Mouse (Mus musculus): Measurements from ENCODE around the gene Slc2a5. TPM values are rescaled to one million over a fixed set of nuclear protein-coding genes. Genes with fewer than 3 reads are reported as not detected.

Gene Slc2a5
- polyA plus RNA-seq, 1 experiment from 2014 or later, result 26.9 TPM

DNA sequence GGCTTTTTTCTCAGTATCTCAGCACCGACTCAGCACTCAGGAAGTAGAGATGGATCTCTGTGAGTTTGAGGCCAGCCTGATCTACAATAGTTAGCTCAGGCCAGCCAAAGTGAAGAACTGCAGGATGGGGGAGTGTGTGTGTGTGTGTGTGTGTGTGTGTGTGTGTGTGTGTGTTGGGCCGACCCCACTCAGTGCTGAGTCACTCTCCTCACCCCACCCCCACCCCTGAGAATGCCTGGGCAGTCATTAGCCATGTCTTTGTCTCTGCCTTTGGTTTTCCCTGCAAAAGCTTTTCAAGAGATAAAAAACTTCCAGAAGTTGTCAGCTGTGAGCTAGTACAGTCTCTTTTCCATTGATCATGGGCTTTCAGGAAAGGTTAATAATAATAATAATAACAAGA lies 11.6 kb downstream of the Slc2a5 start:
- WGBS, result 28% methylated on average over 2 of the region's 2 CpGs
- H3K27ac ChIP-seq (ENCODE audit: low read depth, low read length), result no peak overlapping the region; the same call in 1 of the 2 replicates
- no peak overlapping the region for H3K9ac ChIP-seq (ENCODE audit: low read depth, low read length)
- H3K9me3 ChIP-seq (ENCODE audit: control insufficient read depth), result no peaks in the 10 kb centered on the region
- H3K4me2 ChIP-seq (replicated peaks; ENCODE audit: low read depth), result no peak overlapping the region
- TF ChIP-seq CTCF (IDR thresholded peaks at IDR 0.05; ENCODE audit: low read depth), result no peak
- H3K4me3 ChIP-seq (ENCODE audit: low read depth, low read length), result no peak overlapping the region
- no peaks in the 10 kb centered on the region for H3K27me3 ChIP-seq (replicated peaks; ENCODE audit: control insufficient read depth, insufficient read depth, low read length)
- no peaks in the 10 kb centered on the region for H3K4me1 ChIP-seq (replicated peaks; ENCODE audit: control insufficient read depth, insufficient read depth, low read length)
- H3K36me3 ChIP-seq (ENCODE audit: control insufficient read depth, insufficient read depth), result no peaks in the 10 kb centered on the region
- ATAC-seq, result no peak

DNA sequence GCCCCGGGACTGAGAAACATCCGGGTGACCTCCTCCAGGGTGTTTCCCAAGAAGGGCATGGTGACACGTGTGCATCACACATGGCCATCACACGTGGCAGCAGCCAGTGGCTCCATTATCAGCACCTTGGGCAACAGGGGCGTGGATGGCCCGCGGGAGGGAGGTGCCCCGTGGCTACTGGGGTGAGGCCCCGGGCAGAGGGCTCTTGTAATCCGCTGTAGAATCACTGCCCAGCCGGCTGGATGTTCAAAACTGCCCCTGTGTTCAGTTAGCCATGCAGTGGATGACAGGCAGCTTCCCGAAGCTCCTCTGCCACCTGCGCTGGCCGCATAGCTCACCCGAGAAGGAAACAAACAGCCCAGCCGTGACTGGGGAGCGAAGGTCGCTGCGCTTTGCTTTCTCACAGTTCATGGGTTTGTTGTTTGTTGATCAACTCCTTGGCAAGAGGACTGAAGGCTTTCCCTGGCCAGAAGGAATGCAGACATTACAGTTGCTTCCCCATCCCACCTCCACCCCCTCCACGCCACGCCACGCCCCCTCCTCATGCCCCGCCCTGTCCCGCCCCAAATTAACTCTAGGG lies 13.7 kb downstream of the Slc2a5 start:
- peak overlapping the region; percentile 66 for H3K27ac ChIP-seq (ENCODE audit: low read depth, low read length)
- peak overlapping the region; percentile 59 for H3K4me2 ChIP-seq (replicated peaks; ENCODE audit: low read depth)
- H3K9me3 ChIP-seq (ENCODE audit: control insufficient read depth), result no peaks in the 10 kb centered on the region
- H3K27me3 ChIP-seq (replicated peaks; ENCODE audit: control insufficient read depth, insufficient read depth, low read length), result no peaks in the 10 kb centered on the region
- no peak overlapping the region for H3K9ac ChIP-seq (ENCODE audit: low read depth, low read length)
- H3K4me1 ChIP-seq (replicated peaks; ENCODE audit: control insufficient read depth, insufficient read depth, low read length), result no peaks in the 10 kb centered on the region
- no peaks in the 10 kb centered on the region for H3K36me3 ChIP-seq (ENCODE audit: control insufficient read depth, insufficient read depth)
- H3K4me3 ChIP-seq (ENCODE audit: low read depth, low read length), result peak overlapping the region; percentile 17
- WGBS, result 13% methylated on average over 24 of the region's 24 CpGs
- no peak for TF ChIP-seq CTCF (IDR thresholded peaks at IDR 0.05; ENCODE audit: low read depth)
- peak; percentile 86 for ATAC-seq

DNA sequence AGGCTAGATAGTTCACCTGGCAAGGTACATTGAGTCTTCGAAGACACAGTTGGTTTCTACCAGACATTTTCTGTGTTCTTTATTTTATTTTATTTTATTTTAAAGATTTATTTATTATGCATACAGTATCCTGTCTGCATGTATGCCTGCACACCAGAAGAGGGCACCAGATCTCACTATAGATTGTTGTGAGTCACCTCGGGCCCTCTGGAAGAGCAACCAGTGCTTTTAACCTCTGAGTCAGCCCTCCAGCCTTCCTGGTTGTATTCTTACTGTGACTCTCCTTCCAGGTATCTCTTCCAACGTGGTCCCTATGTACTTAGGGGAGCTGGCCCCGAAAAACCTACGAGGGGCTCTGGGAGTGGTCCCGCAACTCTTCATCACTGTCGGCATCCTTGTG lies 16.2 kb downstream of the Slc2a5 start:
- Histone ChIP-seq H3K4me3 (ENCODE audit: low read depth, low read length) (no peak overlapping the region), H3K4me1 (replicated peaks; ENCODE audit: control insufficient read depth, insufficient read depth, low read length) (peaks cover 4% of the 10 kb centered on the region; the same call in 1 of the 2 replicates), H3K27me3 (replicated peaks; ENCODE audit: control insufficient read depth, insufficient read depth, low read length) (no peaks in the 10 kb centered on the region), H3K4me2 (replicated peaks; ENCODE audit: low read depth) (no peak overlapping the region), H3K9ac (ENCODE audit: low read depth, low read length) (no peak overlapping the region), H3K36me3 (ENCODE audit: control insufficient read depth, insufficient read depth) (no peaks in the 10 kb centered on the region), H3K27ac (ENCODE audit: low read depth, low read length) (no peak overlapping the region), H3K9me3 (ENCODE audit: control insufficient read depth) (no peaks in the 10 kb centered on the region)
- 73% methylated on average over 7 of the region's 7 CpGs for WGBS
- no peak for ATAC-seq
- TF ChIP-seq CTCF (IDR thresholded peaks at IDR 0.05; ENCODE audit: low read depth), result peak; percentile 26; the same call in 1 of the 2 replicates

DNA sequence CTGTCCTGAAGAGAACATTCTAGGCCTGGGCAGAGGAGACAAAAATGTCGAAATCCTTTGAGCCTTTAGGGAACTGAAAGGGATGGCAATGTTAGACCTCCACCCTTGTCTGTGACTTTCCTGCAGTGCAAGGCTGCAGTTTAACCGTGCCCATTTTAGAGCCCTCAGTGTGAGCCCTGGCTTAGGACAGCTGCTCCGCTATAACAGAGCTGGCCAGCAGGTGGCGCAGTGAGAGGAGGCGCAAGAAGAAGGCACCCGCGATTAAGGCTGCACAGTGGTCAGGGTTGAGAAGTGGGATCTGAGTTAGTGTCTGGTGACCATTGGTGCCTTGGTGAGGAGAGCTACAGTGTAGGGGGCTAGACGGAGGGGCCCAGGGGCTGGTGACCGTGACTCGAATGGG lies 17.6 kb downstream of the Slc2a5 start:
- 11% methylated on average over 10 of the region's 10 CpGs for WGBS
- no peak for ATAC-seq
- no peak overlapping the region for H3K4me2 ChIP-seq (replicated peaks; ENCODE audit: low read depth)

DNA sequence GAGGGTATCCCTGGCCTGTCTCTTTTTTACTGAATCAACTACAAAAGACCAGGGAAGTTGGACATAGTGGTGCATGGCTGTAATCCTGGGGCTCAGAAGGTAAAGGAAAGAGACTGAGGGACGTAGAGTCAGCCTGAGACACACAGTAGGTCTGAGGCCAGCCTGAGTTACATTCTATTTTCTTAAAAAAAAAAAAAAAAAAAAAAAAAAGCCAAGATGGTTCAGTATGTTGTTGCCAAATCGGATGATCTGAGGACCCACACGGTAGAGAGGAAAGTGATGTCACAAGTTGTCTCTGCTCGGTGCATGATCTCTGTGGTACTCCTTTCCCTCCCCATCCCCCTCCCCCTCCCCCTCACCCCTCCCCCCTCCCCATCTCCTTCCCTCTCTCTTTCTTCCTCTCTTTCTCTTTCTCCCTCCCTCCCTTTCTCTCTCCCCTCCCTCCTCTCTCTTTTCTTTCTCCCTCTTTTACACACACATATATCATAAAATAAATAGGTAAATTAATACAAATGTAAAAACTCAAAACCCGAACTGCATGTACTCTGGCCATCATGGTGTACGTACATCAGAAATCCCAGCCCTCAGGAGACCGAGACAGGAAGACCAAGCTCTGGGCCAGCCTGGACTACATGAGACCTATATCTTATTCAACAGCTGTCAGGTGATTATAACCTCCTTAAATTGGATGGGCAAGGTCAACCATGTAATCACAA lies 18.4 kb downstream of the Slc2a5 start:
- no peak for TF ChIP-seq CTCF (IDR thresholded peaks at IDR 0.05; ENCODE audit: low read depth)

More for the DNA sequence above, 17.6 kb downstream of the Slc2a5 start:
- no peaks in the 10 kb centered on the region for H3K9me3 ChIP-seq (ENCODE audit: control insufficient read depth)
- no peaks in the 10 kb centered on the region for H3K27me3 ChIP-seq (replicated peaks; ENCODE audit: control insufficient read depth, insufficient read depth, low read length)
- H3K4me1 ChIP-seq (replicated peaks; ENCODE audit: control insufficient read depth, insufficient read depth, low read length), result peaks cover 4% of the 10 kb centered on the region; the same call in 1 of the 2 replicates
- H3K36me3 ChIP-seq (ENCODE audit: control insufficient read depth, insufficient read depth), result no peaks in the 10 kb centered on the region
- TF ChIP-seq CTCF (IDR thresholded peaks at IDR 0.05; ENCODE audit: low read depth), result peak; percentile 98
- no peak overlapping the region for H3K9ac ChIP-seq (ENCODE audit: low read depth, low read length)
- no peak overlapping the region for H3K27ac ChIP-seq (ENCODE audit: low read depth, low read length)
- no peak overlapping the region for H3K4me3 ChIP-seq (ENCODE audit: low read depth, low read length)

DNA sequence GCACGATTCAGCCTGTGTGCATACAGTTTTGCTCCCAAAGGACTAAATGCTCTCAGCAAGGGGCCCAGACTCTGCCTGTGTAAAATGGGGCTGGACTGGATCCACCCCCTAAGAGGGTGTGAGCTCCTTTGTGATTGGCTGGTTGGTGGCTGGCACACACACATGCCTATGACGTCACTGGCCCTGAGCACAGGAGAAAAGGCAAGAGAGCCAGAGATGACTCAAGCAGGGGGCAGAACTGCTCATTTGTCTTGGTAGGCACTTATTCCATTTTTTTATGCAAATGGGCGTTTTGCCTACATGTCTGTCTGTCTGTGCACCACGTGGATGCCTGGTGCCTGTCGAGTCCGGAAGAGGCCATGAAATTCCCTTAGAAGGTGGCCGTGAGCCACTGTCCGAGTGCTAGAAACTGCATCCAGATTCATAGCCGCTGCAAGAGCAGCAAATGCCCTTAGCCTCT lies 19.0 kb downstream of the Slc2a5 start:
- WGBS, result 17% methylated on average over 9 of the region's 9 CpGs
- TF ChIP-seq CTCF (IDR thresholded peaks at IDR 0.05; ENCODE audit: low read depth), result peak; percentile 17; the same call in 1 of the 2 replicates
- H3K4me2 ChIP-seq (replicated peaks; ENCODE audit: low read depth), result peak overlapping the region; percentile 47
- H3K4me3 ChIP-seq (ENCODE audit: low read depth, low read length), result no peak overlapping the region
- ATAC-seq, result peak; percentile 77
- no peaks in the 10 kb centered on the region for H3K27me3 ChIP-seq (replicated peaks; ENCODE audit: control insufficient read depth, insufficient read depth, low read length)
- no peak overlapping the region for H3K9ac ChIP-seq (ENCODE audit: low read depth, low read length)
- H3K9me3 ChIP-seq (ENCODE audit: control insufficient read depth), result no peaks in the 10 kb centered on the region
- no peak overlapping the region for H3K27ac ChIP-seq (ENCODE audit: low read depth, low read length)
- H3K36me3 ChIP-seq (ENCODE audit: control insufficient read depth, insufficient read depth), result no peaks in the 10 kb centered on the region
- peaks cover 4% of the 10 kb centered on the region; the same call in 1 of the 2 replicates for H3K4me1 ChIP-seq (replicated peaks; ENCODE audit: control insufficient read depth, insufficient read depth, low read length)

More for the DNA sequence above, 18.4 kb downstream of the Slc2a5 start:
- ATAC-seq, result no peak
- WGBS, result 81% methylated on average over 7 of the region's 7 CpGs
- no peaks in the 10 kb centered on the region for H3K36me3 ChIP-seq (ENCODE audit: control insufficient read depth, insufficient read depth)
- no peak overlapping the region for H3K4me3 ChIP-seq (ENCODE audit: low read depth, low read length)
- H3K4me1 ChIP-seq (replicated peaks; ENCODE audit: control insufficient read depth, insufficient read depth, low read length), result peaks cover 4% of the 10 kb centered on the region; the same call in 1 of the 2 replicates
- 0 out of 2 replicates have a peak overlapping the region, but pooled peaks have one; percentile 47 for H3K4me2 ChIP-seq (replicated peaks; ENCODE audit: low read depth)
- H3K9me3 ChIP-seq (ENCODE audit: control insufficient read depth), result no peaks in the 10 kb centered on the region
- H3K27ac ChIP-seq (ENCODE audit: low read depth, low read length), result no peak overlapping the region
- H3K27me3 ChIP-seq (replicated peaks; ENCODE audit: control insufficient read depth, insufficient read depth, low read length), result no peaks in the 10 kb centered on the region
- H3K9ac ChIP-seq (ENCODE audit: low read depth, low read length), result no peak overlapping the region

Data from intestine, postnatal 0 days (tissue).